Mouse (Mus musculus) liver, adult 2 months (tissue): ENCODE measurements around the gene Lrrc15. TPM values are rescaled to one million over a fixed set of nuclear protein-coding genes. Genes with fewer than 3 reads are reported as not detected.

Source experiments
- DNase-seq: peaks from one replicate; pipeline ENCODE4 v3.0.0-alpha.2; 2011; ENCODE audit warnings: low read depth, low spot score; ENCODE audit errors: extremely low read depth
- H3K27ac ChIP-seq: fragments of 200-500 bp; replicated peaks from 2 replicates; pipeline ENCODE4 v1.5.1; 2012; ENCODE audit warnings: low read depth, mild to moderate bottlenecking, control low read depth, inconsistent platforms, low read length; ENCODE audit not compliant: insufficient read depth
- H3K27me3 ChIP-seq: fragments of 200-500 bp; 2 replicates; pipeline ENCODE4 v1.6.1; 2012; ENCODE audit warnings: mild to moderate bottlenecking, moderate library complexity, low read length, inconsistent platforms; ENCODE audit not compliant: control insufficient read depth, insufficient read depth
- H3K36me3 ChIP-seq: fragments of 200-500 bp; 2 replicates; pipeline ENCODE4 v1.6.1; 2012; ENCODE audit warnings: low read length, inconsistent platforms; ENCODE audit not compliant: control insufficient read depth, insufficient read depth
- H3K4me1 ChIP-seq: fragments of 200-500 bp; 2 replicates; pipeline ENCODE4 v1.6.1; 2011; ENCODE audit warnings: low read length; ENCODE audit not compliant: control insufficient read depth, insufficient read depth
- H3K4me3 ChIP-seq: fragments of 200-500 bp; 2 replicates; pipeline ENCODE4 v1.5.1; 2011; ENCODE audit warnings: low read depth, mild to moderate bottlenecking, control low read depth, low read length, moderate library complexity; ENCODE audit not compliant: insufficient read depth
- H3K79me2 ChIP-seq: fragments of 200-500 bp; 2 replicates; pipeline ENCODE4 v1.6.1; 2012; ENCODE audit warnings: inconsistent platforms, mild to moderate bottlenecking, low read length, moderate library complexity; ENCODE audit not compliant: control insufficient read depth, insufficient read depth
- H3K9ac ChIP-seq: fragments of 200-500 bp; 2 replicates; pipeline ENCODE4 v1.6.1; 2012; ENCODE audit warnings: low read depth, mild to moderate bottlenecking, control low read depth, inconsistent platforms, low read length
- CTCF ChIP-seq: fragments of 200-500 bp; IDR thresholded peaks from 2 replicates; pipeline ENCODE4 v1.5.1; 2011; ENCODE audit warnings: low read depth, low read length, control low read depth
- POLR2A ChIP-seq: fragments of 200-500 bp; IDR thresholded peaks from 2 replicates; pipeline ENCODE4 v1.6.1; 2011; ENCODE audit warnings: low read length, control low read depth; ENCODE audit not compliant: insufficient read depth; ENCODE audit errors: extremely low read depth
- WGBS: fragments of 180-500 bp; shearing (Covaris S2); methylation state at CpG from one replicate; pipeline ENCODE4 v1.1.7; 2018; 5-methylcytosine and 5-hydroxymethylcytosine counted together
- polyA plus RNA-seq: library from polyadenylated mRNA; depleted of rRNA; stranded (reverse); fragments of >200 nt; gene quantifications from 2 replicates; pipeline ENCODE4 v1.2.3, GENCODE M21; 2012
- total RNA-seq: library from RNA; depleted of rRNA; stranded (reverse); fragments of >200 nt; gene quantifications from 2 replicates; pipeline ENCODE4 v1.2.3, GENCODE M21; 2014

Gene Lrrc15
- total and polyA plus RNA-seq, 2 experiments: not detected

- TF ChIP-seq CTCF: no peak
- TF ChIP-seq POLR2A: no peak
- Histone ChIP-seq H3K79me2 (no peaks in the 10 kb centered on the region), H3K27ac (no peak overlapping the region), H3K27me3 (no peaks in the 10 kb centered on the region), H3K9ac (no peak overlapping the region), H3K4me3 (no peak overlapping the region), H3K4me1 (no peaks in the 10 kb centered on the region), H3K36me3 (no peaks in the 10 kb centered on the region)
- no peak for DNase-seq
- WGBS: 83% methylated on average over 15 of the region's 15 CpGs
Observed at GRCm38 (mm10) chr16:30275558-30276340, 7.3 kb downstream of the Lrrc15 start.

DNA sequence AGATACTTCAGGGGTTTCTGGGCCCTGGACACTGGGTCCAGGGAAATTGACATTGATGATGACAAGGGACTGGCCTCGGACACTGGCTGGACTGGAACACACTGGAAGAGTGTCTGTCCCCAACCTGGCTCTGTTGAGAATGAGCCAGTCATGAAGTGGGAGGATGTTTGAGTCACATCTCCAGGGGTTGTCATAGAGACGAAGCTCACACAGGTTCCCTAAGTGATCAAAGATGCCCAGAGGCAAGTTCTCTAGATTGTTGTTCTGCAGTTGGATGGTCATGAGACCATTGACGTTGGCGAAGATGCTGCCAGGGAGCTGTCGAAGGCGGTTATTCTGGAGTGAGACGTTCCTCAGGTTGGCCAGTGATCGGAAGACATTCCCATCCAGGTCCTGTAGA, 10.0 kb downstream of the Lrrc15 start:
- no peak overlapping the region for H3K27ac ChIP-seq
- no peaks in the 10 kb centered on the region for H3K79me2 ChIP-seq
- no peak overlapping the region for H3K4me3 ChIP-seq
- no peaks in the 10 kb centered on the region for H3K36me3 ChIP-seq
- H3K27me3 ChIP-seq: no peaks in the 10 kb centered on the region
- H3K9ac ChIP-seq: no peak overlapping the region
- WGBS: 96% methylated on average over 8 of the region's 8 CpGs
- DNase-seq: no peak
- no peak for TF ChIP-seq CTCF
- no peak for TF ChIP-seq POLR2A
- no peaks in the 10 kb centered on the region for H3K4me1 ChIP-seq

DNA sequence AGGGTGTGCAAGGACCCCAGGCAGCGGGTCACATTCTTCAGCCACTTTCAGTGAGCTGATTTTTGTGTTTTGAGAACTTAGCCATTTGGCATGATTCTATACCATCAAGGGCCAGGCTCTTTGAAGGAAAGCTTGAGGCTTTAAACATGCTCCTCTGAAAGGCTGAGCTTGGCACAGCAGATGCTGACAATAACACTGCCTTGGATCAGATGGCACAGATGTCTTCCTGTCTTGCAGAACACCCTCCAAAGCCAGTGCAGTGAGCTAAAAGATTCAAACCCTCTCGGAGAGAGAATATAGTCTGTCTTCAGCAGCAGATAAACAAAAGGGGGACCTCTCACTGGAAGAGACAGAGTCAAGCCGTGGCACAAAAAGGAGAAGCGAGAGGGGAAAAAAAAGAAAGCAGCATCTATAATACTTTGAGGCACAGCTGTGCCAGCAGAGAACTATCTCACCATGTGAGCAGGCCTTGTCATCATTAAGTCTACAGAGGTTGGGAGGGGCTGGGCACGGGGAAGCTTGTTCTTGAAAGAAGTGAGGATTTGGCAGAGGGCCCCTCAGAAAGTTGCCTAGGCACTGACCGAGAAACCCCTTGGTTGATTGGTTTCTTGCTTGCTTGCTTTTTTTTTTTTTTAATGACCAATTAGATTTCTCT, 11.0 kb downstream of the Lrrc15 start:
- WGBS: 82% methylated on average over 6 of the region's 6 CpGs

GRCm38 (mm10) chr16:30271223-30271761, 11.8 kb downstream of the Lrrc15 start:
- H3K9ac ChIP-seq: no peak overlapping the region
- no peaks in the 10 kb centered on the region for H3K27me3 ChIP-seq
- TF ChIP-seq POLR2A: no peak
- no peak for TF ChIP-seq CTCF
- peaks cover 4% of the 10 kb centered on the region; the same call in 1 of the 2 replicates for H3K79me2 ChIP-seq
- no peak for DNase-seq
- H3K36me3 ChIP-seq: no peaks in the 10 kb centered on the region
- no peaks in the 10 kb centered on the region; the same call in 1 of the 2 replicates for H3K4me1 ChIP-seq
- no peak overlapping the region for H3K27ac ChIP-seq
- WGBS: 81% methylated on average over 8 of the region's 8 CpGs
- H3K4me3 ChIP-seq: no peak overlapping the region

More for the DNA sequence above, 11.0 kb downstream of the Lrrc15 start:
- no peak overlapping the region for H3K27ac ChIP-seq
- no peak overlapping the region for H3K4me3 ChIP-seq
- TF ChIP-seq CTCF (no peak), POLR2A (no peak)
- H3K36me3 ChIP-seq: no peaks in the 10 kb centered on the region
- no peak overlapping the region for H3K9ac ChIP-seq
- no peak for DNase-seq
- H3K79me2 ChIP-seq: no peaks in the 10 kb centered on the region; the same call in 1 of the 2 replicates
- H3K27me3 ChIP-seq: no peaks in the 10 kb centered on the region
- no peaks in the 10 kb centered on the region; the same call in 1 of the 2 replicates for H3K4me1 ChIP-seq

DNA sequence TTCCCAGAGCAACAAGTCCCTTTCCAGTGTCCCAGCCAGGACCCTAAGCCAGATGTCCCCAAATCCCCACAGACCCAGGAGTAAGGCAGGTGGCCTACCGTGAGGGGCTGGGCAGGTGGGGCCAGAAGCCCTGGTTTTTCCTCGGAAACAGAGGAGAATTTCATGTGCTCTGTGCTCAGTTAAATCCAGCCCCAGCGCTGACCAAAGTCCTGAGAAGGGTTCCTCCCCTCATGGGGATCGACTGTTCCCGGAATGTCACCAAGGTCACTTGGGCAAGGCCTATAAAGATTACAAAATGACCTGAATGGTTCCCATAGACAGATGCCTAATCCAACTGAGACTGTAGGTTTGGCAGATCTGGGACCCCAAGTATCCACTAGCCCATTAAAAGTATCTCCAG, 15.7 kb downstream of the Lrrc15 start, which contains the start of gene Cpn2:
Cpn2 (minus strand) TSS at position 141 of the 400 bp plus-strand sequence.
- Histone ChIP-seq H3K27me3 (no peaks in the 10 kb centered on the region), H3K4me1 (peaks cover 18% of the 10 kb centered on the region), H3K27ac (peak within 1 kb of the TSS; percentile 96), H3K79me2 (peaks cover 11% of the 10 kb centered on the region; the same call in 1 of the 2 replicates), H3K9ac (peak within 1 kb of the TSS; percentile 99), H3K4me3 (peak within 1 kb of the TSS; percentile 96), H3K36me3 (no peaks in the 10 kb centered on the region)
- WGBS: 19% methylated on average over 5 of the region's 5 CpGs
- TF ChIP-seq POLR2A: peak; percentile 69; the same call in 1 of the 2 replicates
- TF ChIP-seq CTCF: no peak
- peak; percentile 93 for DNase-seq

GRCm38 (mm10) chr16:30266561-30266960, 16.5 kb downstream of the Lrrc15 start:
- Histone ChIP-seq H3K27ac (peak overlapping the region; percentile 96), H3K27me3 (no peaks in the 10 kb centered on the region), H3K79me2 (peaks cover 11% of the 10 kb centered on the region; the same call in 1 of the 2 replicates), H3K4me3 (peak overlapping the region; percentile 96), H3K36me3 (no peaks in the 10 kb centered on the region), H3K4me1 (peaks cover 22% of the 10 kb centered on the region), H3K9ac (peak overlapping the region; percentile 99)
- DNase-seq: peak; percentile 47
- 34% methylated on average over 5 of the region's 5 CpGs for WGBS
- TF ChIP-seq CTCF (no peak), POLR2A (no peak)
